In the genomic region with DNA sequence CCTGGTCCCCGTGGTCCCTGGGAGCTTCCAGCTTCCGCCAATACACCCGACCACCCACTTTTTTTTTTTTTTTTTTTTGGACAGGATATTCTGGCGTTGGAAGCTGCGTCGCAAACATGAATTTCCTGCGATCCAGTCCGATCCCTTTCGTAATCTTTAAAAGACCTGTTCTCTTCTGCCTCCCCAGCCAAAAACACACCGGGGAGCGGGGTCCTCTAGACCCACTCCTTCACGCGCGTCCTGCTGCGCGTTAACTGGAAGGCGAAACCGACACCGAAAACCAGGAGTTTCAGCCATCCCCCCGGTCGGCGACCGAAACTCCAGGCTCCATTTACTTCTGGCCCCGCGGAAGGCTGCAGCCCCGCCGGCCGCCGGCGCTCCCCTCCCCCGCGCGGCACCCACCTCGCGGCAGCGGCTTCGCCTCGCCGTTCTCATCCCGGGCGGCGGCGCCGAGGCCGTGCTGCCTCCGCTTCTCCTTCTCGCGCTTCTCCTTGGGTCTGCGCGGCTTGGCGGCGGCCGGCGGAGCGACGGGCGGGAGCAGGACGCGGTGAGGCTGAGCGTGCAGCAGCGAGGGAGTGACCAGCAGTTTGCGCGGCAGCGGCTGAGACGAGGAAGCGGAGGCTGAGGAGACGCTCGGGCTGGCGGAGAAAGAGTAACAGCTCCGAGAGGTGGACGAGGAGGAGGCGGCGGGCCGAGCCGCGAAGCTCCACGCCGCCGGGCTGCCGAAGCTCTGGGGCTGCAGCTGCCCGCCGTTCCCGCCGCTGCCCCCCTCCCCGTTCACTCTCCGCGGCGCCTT, we compare ENCODE assay signal across 8 mouse cellular contexts. TPM values are rescaled to one million over a fixed set of nuclear protein-coding genes. Genes with fewer than 3 reads are reported as not detected.
A peak's percentile ranks its signal among the peaks of the same experiment; 100 is the strongest.
DNase-seq lines count a peak whose midpoint lies in the region; ATAC-seq and TF ChIP-seq lines count a peak whose summit lies in the region.

No protein-coding gene starts in this region.

- WGBS in heart, embryonic 14.5 days: under 1% methylated on average over 80 of the region's 88 CpGs
- WGBS in lung, postnatal 0 days: under 1% methylated on average over 67 of the region's 88 CpGs

- ATAC-seq in erythroid progenitor cell, adult 5-6 weeks (replicated peaks; ENCODE audit: low FRiP score, poor library complexity, severe bottlenecking): peak; percentile 47
- peak; percentile 52 for ATAC-seq in heart, embryonic 14.5 days (ENCODE audit: insufficient number of reproducible peaks, insufficient read depth, low FRiP score, low read depth)
- peak; percentile 74 for ATAC-seq in lung, postnatal 0 days

- H3K9ac ChIP-seq in heart, embryonic 14.5 days (ENCODE audit: low read length): peak overlapping the region; percentile 99
- peak overlapping the region; percentile 95 for H3K9ac ChIP-seq in lung, postnatal 0 days (replicated peaks; ENCODE audit: low read depth)

- DNase-seq in R1 (ENCODE audit: low read depth, low spot score): peak; percentile 70
- DNase-seq in kidney, postnatal 4 days: peak; percentile 74 to 82
- DNase-seq in lung, postnatal 0 days (ENCODE audit: low spot score): peak; percentile 69
- peak; percentile 31 for DNase-seq in ovary, postnatal 10 days (ENCODE audit: low spot score)
- DNase-seq in thymus, postnatal 14 days: peak; percentile 68

- TF ChIP-seq EP300 in lung, postnatal 0 days (IDR thresholded peaks at IDR 0.05): 0 out of 2 replicates have a peak, but pooled peaks have one; percentile 45

- H3K4me2 ChIP-seq in heart, embryonic 14.5 days (ENCODE audit: low read length): peak overlapping the region; percentile 79
- peak overlapping the region; percentile 61 for H3K4me2 ChIP-seq in lung, postnatal 0 days (replicated peaks; ENCODE audit: low read depth, low read length)

- H3K36me3 ChIP-seq in C2C12 (ENCODE audit: control insufficient read depth, insufficient read depth): no peaks in the 10 kb centered on the region
- 0 out of 2 replicates have a peak, but pooled peaks cover 2% of the 10 kb centered on the region for H3K36me3 ChIP-seq in heart, embryonic 14.5 days (ENCODE audit: control insufficient read depth, insufficient read depth, low read length)
- H3K36me3 ChIP-seq in lung, postnatal 0 days (ENCODE audit: insufficient read depth, low read length): no peaks in the 10 kb centered on the region

- no peaks in the 10 kb centered on the region for H3K27me3 ChIP-seq in C2C12 (ENCODE audit: control insufficient read depth, insufficient read depth, insufficient read length)
- no peaks in the 10 kb centered on the region for H3K27me3 ChIP-seq in heart, embryonic 14.5 days (ENCODE audit: control insufficient read depth, insufficient read depth, low read length)
- no peaks in the 10 kb centered on the region for H3K27me3 ChIP-seq in lung, postnatal 0 days (replicated peaks; ENCODE audit: insufficient read depth, low read length)

- no peak for TF ChIP-seq CTCF in C2C12 (IDR thresholded peaks at IDR 0.05; ENCODE audit: control insufficient read depth, insufficient read depth, insufficient read length)
- TF ChIP-seq CTCF in lung, postnatal 0 days (IDR thresholded peaks at IDR 0.05): no peak

- peaks cover 0 to 26% of the 10 kb centered on the region in 2 experiments; a peak in 2 of 4 replicates for H3K4me1 ChIP-seq in heart, embryonic 14.5 days (ENCODE audit: control insufficient read depth in 2 of 2, insufficient read depth in 2 of 2, low read length in 2 of 2)
- H3K4me1 ChIP-seq in lung, postnatal 0 days (ENCODE audit: insufficient read depth, low read depth, low read length): peaks cover 8% of the 10 kb centered on the region; the same call in 1 of the 2 replicates

- peaks cover 47% of the 10 kb centered on the region for H3K79me3 ChIP-seq in C2C12 (ENCODE audit: low read depth)

- H3K9me3 ChIP-seq in heart, embryonic 14.5 days (ENCODE audit: control insufficient read depth, low read length): no peaks in the 10 kb centered on the region
- no peaks in the 10 kb centered on the region for H3K9me3 ChIP-seq in lung, postnatal 0 days (ENCODE audit: low read length)

- peaks cover 59% of the 10 kb centered on the region for H3K79me2 ChIP-seq in C2C12 (ENCODE audit: control insufficient read depth, insufficient read depth)

- H3ac ChIP-seq in C2C12 (ENCODE audit: control insufficient read depth, insufficient read length, low read depth): peak overlapping the region; percentile 72

- peak overlapping the region; percentile 80 for H3K4me3 ChIP-seq in C2C12 (ENCODE audit: insufficient read depth, poor library complexity, severe bottlenecking)
- peak overlapping the region; percentile 88 to 100 for H3K4me3 ChIP-seq in heart, embryonic 14.5 days (ENCODE audit: control insufficient read depth in 1 of 2, insufficient read depth in 1 of 2, low read depth in 1 of 2, low read length in 2 of 2)
- peak overlapping the region; percentile 98 for H3K4me3 ChIP-seq in lung, postnatal 0 days (ENCODE audit: low read depth, low read length)

- peak overlapping the region; percentile 91 to 98 for H3K27ac ChIP-seq in heart, embryonic 14.5 days (replicated peaks in 1 of 2; ENCODE audit: control insufficient read depth in 1 of 2, insufficient read depth in 1 of 2, low read depth in 2 of 2, low read length in 2 of 2)
- H3K27ac ChIP-seq in lung, postnatal 0 days (ENCODE audit: low read length): peak overlapping the region; percentile 98

TF ChIP-seq in C2C12, 6 proteins besides CTCF, POLR2A, EP300 and RAD21:
- no peak for TF ChIP-seq CEBPB (IDR thresholded peaks at IDR 0.05; ENCODE audit: low read depth)
- no peak for TF ChIP-seq FOSL1 (IDR thresholded peaks at IDR 0.05; ENCODE audit: insufficient read depth, low read length, poor library complexity, severe bottlenecking)
- TF ChIP-seq MYOD1 (IDR thresholded peaks at IDR 0.05; ENCODE audit: control insufficient read depth, insufficient read length, low read depth): no peak
- no peak for TF ChIP-seq USF1 (IDR thresholded peaks at IDR 0.05; ENCODE audit: low read depth)
- TF ChIP-seq MAX (IDR thresholded peaks at IDR 0.05): no peak
- no peak for TF ChIP-seq MYOG (IDR thresholded peaks at IDR 0.05; ENCODE audit: control insufficient read depth, extremely low read depth, insufficient read length)

RNA-seq across cellular contexts. Expression of gene Rsbn1l, which starts 5.1 kb away (rescaled TPM):
- polyA plus RNA-seq in C2C12 (2012; fragmentation: generic; extraction: Trizol): 1.9 TPM
- total RNA-seq in erythroid progenitor cell, adult 5-6 weeks (2015; ENCODE audit: low replicate concordance): 47.2 and 60.4 TPM in 2 replicates
- 51.8 and 72.5 TPM in 2 replicates for total RNA-seq in erythroid progenitor cell, adult 5-6 weeks (2017; ENCODE audit: low replicate concordance)
- polyA plus RNA-seq in heart, embryonic 14.5 days (2014; fragmentation: Nextera tagmentation; extraction: Ambion mirVana): 7.9 and 9.5 TPM in 2 replicates
- polyA plus RNA-seq in lung, postnatal 0 days (2015; fragmentation: Nextera tagmentation; extraction: Ambion mirVana): 6.6 and 6.8 TPM in 2 replicates

Comparison
In these comparisons a context has a peak if more than half of its experiments do, and no peak if none do; other contexts are left out.
1. Peak in every context shown above with its lines: DNase-seq, ATAC-seq, H3K4me3 ChIP-seq and H3K27ac ChIP-seq.